In genomic region chr1:192822652-192823525, GRCm38 (mm10) we compare ENCODE assay signal across 8 mouse cellular contexts. TPM values are rescaled to one million over a fixed set of nuclear protein-coding genes. Genes with fewer than 3 reads are reported as not detected.
A peak's percentile ranks its signal among the peaks of the same experiment; 100 is the strongest.
DNase-seq lines count a peak whose midpoint lies in the region; ATAC-seq lines count a peak whose summit lies in the region.

No protein-coding gene starts in this region.

- peak overlapping the region; percentile 61 for H3K27ac ChIP-seq in hindbrain, embryonic 14.5 days
- H3K27ac ChIP-seq in stomach, embryonic 16.5 days (ENCODE audit: low read length): peak overlapping the region; percentile 77

- H3K36me3 ChIP-seq in hindbrain, embryonic 14.5 days (replicated peaks; ENCODE audit: control insufficient read depth, insufficient read depth): no peaks in the 10 kb centered on the region
- H3K36me3 ChIP-seq in stomach, embryonic 16.5 days (ENCODE audit: control insufficient read depth, insufficient read depth, low read length): no peaks in the 10 kb centered on the region

- no peak overlapping the region for H3K9ac ChIP-seq in hindbrain, embryonic 14.5 days
- H3K9ac ChIP-seq in stomach, embryonic 16.5 days (ENCODE audit: low read length): peak overlapping the region; percentile 24

- H3K27me3 ChIP-seq in hindbrain, embryonic 14.5 days (ENCODE audit: control insufficient read depth, insufficient read depth, low read length): no peaks in the 10 kb centered on the region
- no peaks in the 10 kb centered on the region for H3K27me3 ChIP-seq in stomach, embryonic 16.5 days (ENCODE audit: control insufficient read depth, insufficient read depth, low read length)

- peak; percentile 75; the same call in 1 of the 2 replicates for ATAC-seq in hindbrain, embryonic 14.5 days (ENCODE audit: low FRiP score)
- peak; percentile 85 for ATAC-seq in stomach, embryonic 16.5 days (ENCODE audit: insufficient read depth, low FRiP score)

- peaks cover 12% of the 10 kb centered on the region for H3K4me1 ChIP-seq in hindbrain, embryonic 14.5 days (replicated peaks; ENCODE audit: control insufficient read depth, insufficient read depth, low read length)
- peaks cover 20% of the 10 kb centered on the region for H3K4me1 ChIP-seq in stomach, embryonic 16.5 days (ENCODE audit: control insufficient read depth, insufficient read depth, low read length)

- H3K4me2 ChIP-seq in hindbrain, embryonic 14.5 days (replicated peaks): no peak overlapping the region
- peak overlapping the region; percentile 5; the same call in 1 of the 2 replicates for H3K4me2 ChIP-seq in stomach, embryonic 16.5 days (ENCODE audit: low read depth, low read length)

- no peaks in the 10 kb centered on the region for H3K9me3 ChIP-seq in hindbrain, embryonic 14.5 days (ENCODE audit: control insufficient read depth, low read length)
- H3K9me3 ChIP-seq in stomach, embryonic 16.5 days (replicated peaks; ENCODE audit: control insufficient read depth, low read length): no peaks in the 10 kb centered on the region

- WGBS in hindbrain, embryonic 14.5 days: 19% methylated on average over 13 of the region's 13 CpGs
- 19% methylated on average over 13 of the region's 13 CpGs for WGBS in stomach, embryonic 16.5 days

- DNase-seq in MN1 (ENCODE audit: low spot score): peak; percentile 75
- DNase-seq in cerebellum, adult 9-11 months: peak; percentile 19
- peak; percentile 53 to 54 for DNase-seq in gastrocnemius, adult 8-10 months (ENCODE audit: low spot score in 2 of 2)
- peak; percentile 39 for DNase-seq in hindbrain, embryonic 14.5 days (ENCODE audit: low spot score)
- peak; percentile 50 for DNase-seq in lung, postnatal 14 days
- no peak for DNase-seq in left cerebral cortex, adult 9 months (ENCODE audit: low spot score in 2 of 2)
- DNase-seq in adrenal gland, adult 8-10 months: no peak

- no peak overlapping the region for H3K4me3 ChIP-seq in hindbrain, embryonic 14.5 days (replicated peaks; ENCODE audit: low read length)
- no peak overlapping the region for H3K4me3 ChIP-seq in stomach, embryonic 16.5 days (replicated peaks; ENCODE audit: low read length)

RNA-seq across cellular contexts. Expression of gene Sertad4, which starts 32.7 kb away (rescaled TPM):
- total RNA-seq in gastrocnemius, adult 8-10 months (2022): 1 to 10 TPM in 3 of 4 experiments, under 1 TPM in 1; 0.78 to 1.9 (median 1.4) TPM
- 21.6 and 25.0 TPM in 2 replicates for polyA plus RNA-seq in hindbrain, embryonic 14.5 days (2014; fragmentation: Nextera tagmentation; extraction: Ambion mirVana)
- polyA plus RNA-seq in stomach, embryonic 16.5 days (2015; fragmentation: Nextera tagmentation; extraction: Ambion mirVana): 5.0 and 5.7 TPM in 2 replicates
- total RNA-seq in adrenal gland, adult 8-10 months (2022): 1 to 10 TPM; 5.3 to 9.9 (median 6.5) TPM

RNA-seq across cellular contexts. Expression of gene Hhat, which starts 51.9 kb away (rescaled TPM):
- total RNA-seq in gastrocnemius, adult 8-10 months (2022): 1 to 10 TPM in 2 of 4 experiments, under 1 TPM in 2; 0.80 to 1.9 (median 1.2) TPM
- 3.5 and 3.9 TPM in 2 replicates for polyA plus RNA-seq in hindbrain, embryonic 14.5 days (2014; fragmentation: Nextera tagmentation; extraction: Ambion mirVana)
- 8.1 and 8.9 TPM in 2 replicates for polyA plus RNA-seq in stomach, embryonic 16.5 days (2015; fragmentation: Nextera tagmentation; extraction: Ambion mirVana)
- 1 to 10 TPM; 5.7 to 9.3 (median 7.5) TPM for total RNA-seq in adrenal gland, adult 8-10 months (2022)

Comparison
In these comparisons a context has a peak if more than half of its experiments do, and no peak if none do; other contexts are left out.
1. DNase-seq: peak in MN1 (single experiment), cerebellum, adult 9-11 months (single experiment), gastrocnemius, adult 8-10 months (2 of 2), hindbrain, embryonic 14.5 days (single experiment) and lung, postnatal 14 days (single experiment); none in left cerebral cortex, adult 9 months (0 of 2) and adrenal gland, adult 8-10 months (single experiment).